Mouse (Mus musculus) megakaryocyte, adult 5-6 weeks (primary cell): Measurements from ENCODE around the gene Mgst2. TPM values are rescaled to one million over a fixed set of nuclear protein-coding genes. Genes with fewer than 3 reads are reported as not detected.

ENCODE experiments used
- ATAC-seq: 2 replicates; pipeline ENCODE4 v1.8.0; 2016; ENCODE audit warnings: mild to moderate bottlenecking, inconsistent platforms; ENCODE audit not compliant: poor library complexity, severe bottlenecking
- total RNA-seq, 2 experiments: library from RNA; stranded (forward) in 1 of 2; stranded (reverse) in 1 of 2; fragments of 153-499, 151-499 nt in 1 of 2; fragments of 221-1000, 200-1000 nt in 1 of 2; gene quantifications; 2 replicates each; pipeline versions ENCODE4 v1.2.3 to v1.2.4; 2015 to 2017

The Mgst2 gene
- 66.9 and 85.5 TPM in 2 replicates for total RNA-seq (2015)
- 38.3 and 40.8 TPM in 2 replicates for total RNA-seq (2017)

- ATAC-seq, result no peak
Observed at GRCm38 (mm10) chr3:51660060-51660459, at the start of gene Mgst2. Gene Mgst2 (plus strand): TSS chr3:51660360.

- ATAC-seq, result peak; percentile 86
Observed at GRCm38 (mm10) chr3:51611972-51612371, 48.2 kb upstream of the Mgst2 start.

- no peak for ATAC-seq
Observed at GRCm38 (mm10) chr3:51612398-51613356, 47.5 kb upstream of the Mgst2 start.

GRCm38 (mm10) chr3:51614278-51614677 is 45.9 kb upstream of the Mgst2 start:
- ATAC-seq, result no peak

GRCm38 (mm10) chr3:51623956-51624355 is 36.2 kb upstream of the Mgst2 start:
- no peak for ATAC-seq

GRCm38 (mm10) chr3:51627741-51628140 is 32.4 kb upstream of the Mgst2 start:
- ATAC-seq, result no peak

- ATAC-seq, result peak; percentile 80
Observed at GRCm38 (mm10) chr3:51628977-51629376, 31.2 kb upstream of the Mgst2 start.

- no peak for ATAC-seq
Observed at GRCm38 (mm10) chr3:51630746-51631145, 29.4 kb upstream of the Mgst2 start.

GRCm38 (mm10) chr3:51631971-51632370 is 28.2 kb upstream of the Mgst2 start:
- no peak for ATAC-seq

GRCm38 (mm10) chr3:51634451-51634850 is 25.7 kb upstream of the Mgst2 start:
- ATAC-seq, result no peak

- no peak for ATAC-seq
Observed at GRCm38 (mm10) chr3:51635960-51636359, 24.2 kb upstream of the Mgst2 start.

- ATAC-seq, result peak; percentile 89
Observed at GRCm38 (mm10) chr3:51636700-51637099, 23.5 kb upstream of the Mgst2 start.

GRCm38 (mm10) chr3:51637326-51637725 is 22.8 kb upstream of the Mgst2 start:
- no peak for ATAC-seq

- no peak for ATAC-seq
Observed at GRCm38 (mm10) chr3:51638260-51638659, 21.9 kb upstream of the Mgst2 start.

- ATAC-seq, result no peak
Observed at GRCm38 (mm10) chr3:51645484-51645883, 14.7 kb upstream of the Mgst2 start.

GRCm38 (mm10) chr3:51646301-51646700 is 13.9 kb upstream of the Mgst2 start:
- ATAC-seq, result no peak

- no peak for ATAC-seq
Observed at GRCm38 (mm10) chr3:51647356-51647755, 12.8 kb upstream of the Mgst2 start.

GRCm38 (mm10) chr3:51648037-51648664 is 12.0 kb upstream of the Mgst2 start:
- peak; percentile 75 for ATAC-seq

GRCm38 (mm10) chr3:51649426-51649825 is 10.7 kb upstream of the Mgst2 start:
- no peak for ATAC-seq

GRCm38 (mm10) chr3:51649986-51650385 is 10.2 kb upstream of the Mgst2 start:
- ATAC-seq, result no peak

- ATAC-seq, result no peak
Observed at GRCm38 (mm10) chr3:51651149-51651548, 9.0 kb upstream of the Mgst2 start.

- ATAC-seq, result peak; percentile 63
Observed at GRCm38 (mm10) chr3:51652292-51652691, 7.9 kb upstream of the Mgst2 start.
